Mouse (Mus musculus) adrenal gland, adult 18-20 months (tissue): Measurements from ENCODE around the gene Iqcg. TPM values are rescaled to one million over a fixed set of nuclear protein-coding genes. Genes with fewer than 3 reads are reported as not detected.
"Not testable (repeated sequence)": the region's sequence is repeated elsewhere in the genome, so short reads cannot be mapped to it uniquely, and the experiment has no call there.

Source experiments
- DNase-seq, 2 experiments: peaks; one replicate each; pipeline ENCODE4 v3.0.0; 2021 to 2022; ENCODE audit warnings: low spot score in 2 of 2
- long read RNA-seq, 2 experiments: library from polyadenylated mRNA; stranded (forward); transcript quantifications; one replicate each; pipeline ENCODE4 v2.0.0; 2021
- total RNA-seq, 2 experiments: library from RNA; stranded (reverse); gene quantifications; 1 replicate in 1 of 2; 2 replicates in 1 of 2; pipeline ENCODE4 v1.2.3; 2021

Gene Iqcg
- 1 to 10 TPM; 2.1 to 2.6 TPM for total RNA-seq
- long read RNA-seq, experiment 1, full-length matches to known transcripts, result 1 of 1 reads
- long read RNA-seq, experiment 1, partial matches to known transcripts, result 0 of 1 reads
- long read RNA-seq, experiment 1, other reads (novel, unspliced or antisense), result 0 of 1 reads
- long read RNA-seq, experiment 2, full-length matches to known transcripts, result 2 of 2 reads
- long read RNA-seq, experiment 2, partial matches to known transcripts, result 0 of 2 reads
- long read RNA-seq, experiment 2, other reads (novel, unspliced or antisense), result 0 of 2 reads

GRCm38 (mm10) chr16:33056095-33056785, at the start of gene Iqcg, which contains the start of gene Rpl35a:
Gene Iqcg, minus strand, starts transcription at chr16:33056218.
Gene Rpl35a, plus strand, starts transcription at chr16:33056453.
- DNase-seq, result peak; percentile 88 to 91

- peak in 1 of 2 experiments; percentile 41 for DNase-seq
Observed at GRCm38 (mm10) chr16:33085666-33086065, 29.6 kb upstream of the Iqcg start.

- no peak for DNase-seq
Observed at GRCm38 (mm10) chr16:33083996-33084395, 28.0 kb upstream of the Iqcg start.

GRCm38 (mm10) chr16:33082951-33083350, 26.9 kb upstream of the Iqcg start:
- DNase-seq, result no peak

- no peak for DNase-seq
Observed at GRCm38 (mm10) chr16:33080063-33080462, 24.0 kb upstream of the Iqcg start.

GRCm38 (mm10) chr16:33077069-33077627, 21.1 kb upstream of the Iqcg start:
- no peak for DNase-seq

- DNase-seq, result no peak
Observed at GRCm38 (mm10) chr16:33076078-33076477, 20.1 kb upstream of the Iqcg start.

GRCm38 (mm10) chr16:33074967-33075366, 18.9 kb upstream of the Iqcg start:
- no peak for DNase-seq

GRCm38 (mm10) chr16:33072871-33073557, 17.0 kb upstream of the Iqcg start:
- DNase-seq, result no peak

GRCm38 (mm10) chr16:33070928-33071327, 14.9 kb upstream of the Iqcg start:
- no peak for DNase-seq

GRCm38 (mm10) chr16:33064636-33065035, 8.6 kb upstream of the Iqcg start:
- no peak for DNase-seq

- DNase-seq, result no peak
Observed at GRCm38 (mm10) chr16:33063267-33063666, 7.2 kb upstream of the Iqcg start.

- DNase-seq, result no peak
Observed at GRCm38 (mm10) chr16:33062682-33063131, 6.7 kb upstream of the Iqcg start.

GRCm38 (mm10) chr16:33062024-33062681, 6.1 kb upstream of the Iqcg start, which contains the start of gene Lmln:
Gene Lmln, plus strand, starts transcription at chr16:33062521.
- peak; percentile 88 to 90 for DNase-seq

- no peak for DNase-seq
Observed at GRCm38 (mm10) chr16:33061400-33061799, 5.4 kb upstream of the Iqcg start.

GRCm38 (mm10) chr16:33060926-33061325, 4.9 kb upstream of the Iqcg start:
- no peak for DNase-seq

GRCm38 (mm10) chr16:33059471-33059870, 3.5 kb upstream of the Iqcg start:
- no peak for DNase-seq

- not testable (repeated sequence) for DNase-seq
Observed at GRCm38 (mm10) chr16:33058656-33059055, 2.6 kb upstream of the Iqcg start.

GRCm38 (mm10) chr16:33058033-33058432, 2.0 kb upstream of the Iqcg start:
- DNase-seq, result no peak

- DNase-seq, result no peak
Observed at GRCm38 (mm10) chr16:33056786-33057185, 768 bp upstream of the Iqcg start.

- no peak for DNase-seq
Observed at GRCm38 (mm10) chr16:33055655-33056054, 363 bp downstream of the Iqcg start.
